Mouse (Mus musculus): ENCODE measurements around the gene Snd1. TPM values are rescaled to one million over a fixed set of nuclear protein-coding genes. Genes with fewer than 3 reads are reported as not detected.

The Snd1 gene
- polyA plus RNA-seq, 1 experiment from 2014 or later: 80.1 TPM

DNA sequence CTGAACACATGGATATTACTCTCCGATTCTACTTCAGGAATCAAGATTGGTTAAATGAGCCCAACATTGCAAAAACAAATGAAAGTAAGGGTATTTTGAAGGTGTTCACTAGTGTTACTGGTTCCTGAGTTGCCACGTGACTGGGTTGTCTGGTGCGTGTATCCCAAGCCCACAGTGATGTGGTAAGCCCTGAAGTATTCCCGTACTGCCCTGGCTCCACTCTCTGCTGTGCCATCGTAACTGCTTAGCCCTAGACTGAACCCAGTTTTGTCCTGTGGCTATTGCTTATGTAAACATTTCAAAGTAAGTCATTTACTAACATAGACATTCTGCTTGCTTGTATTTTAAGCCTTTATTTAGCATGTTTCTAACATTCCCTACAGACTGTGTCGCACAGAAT, 256.3 kb downstream of the Snd1 start:
- Histone ChIP-seq H3K27ac (no peak overlapping the region), H3K36me3 (ENCODE audit: poor library complexity, severe bottlenecking) (no peaks in the 10 kb centered on the region), H3K9me3 (replicated peaks) (no peaks in the 10 kb centered on the region), H3K4me3 (no peak overlapping the region), H3K4me2 (no peak overlapping the region), H3K4me1 (peaks cover 18% of the 10 kb centered on the region), H3K9ac (no peak overlapping the region), H3K27me3 (no peaks in the 10 kb centered on the region)
- WGBS: 93% methylated on average over 6 of the region's 6 CpGs
- ATAC-seq: no peak

DNA sequence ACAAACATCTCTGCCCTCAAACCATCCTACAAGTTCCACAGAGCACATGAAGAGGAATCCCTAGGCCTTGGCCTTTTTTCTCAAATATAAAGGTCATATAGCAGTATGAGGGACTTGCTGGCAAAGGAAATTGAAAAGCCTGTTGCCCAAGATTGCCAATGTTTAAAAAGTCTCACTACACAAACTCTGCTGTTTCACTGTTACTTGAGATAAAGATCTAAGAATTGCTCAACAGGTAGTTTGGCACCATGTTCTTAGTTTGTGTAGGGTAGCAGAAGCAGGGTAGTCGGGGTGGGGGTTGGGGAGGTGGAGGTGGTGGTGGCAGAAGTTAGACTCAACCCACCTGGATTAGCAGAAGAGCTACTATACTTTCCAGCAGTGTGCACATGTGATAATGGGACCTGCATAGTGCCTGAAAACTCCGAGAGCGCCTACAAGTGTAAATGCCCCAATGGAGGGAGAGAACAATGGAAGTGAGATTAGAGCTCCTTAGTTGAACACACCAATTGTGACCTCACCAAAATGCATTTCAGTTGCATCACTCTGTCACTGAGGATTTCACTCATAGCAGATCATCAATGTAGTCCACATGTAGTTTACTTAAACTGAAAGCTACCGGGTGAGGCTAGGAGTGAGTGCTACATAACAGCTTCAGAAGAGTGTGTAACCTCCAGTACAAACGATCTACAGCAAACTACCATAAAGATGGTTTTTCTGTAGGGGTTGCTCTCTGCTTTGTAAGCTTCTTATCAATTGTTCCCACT, 259.1 kb downstream of the Snd1 start:
- Histone ChIP-seq H3K4me2 (no peak overlapping the region), H3K9me3 (replicated peaks) (no peaks in the 10 kb centered on the region), H3K4me3 (no peak overlapping the region), H3K9ac (no peak overlapping the region), H3K27ac (no peak overlapping the region), H3K4me1 (peaks cover 11% of the 10 kb centered on the region), H3K36me3 (ENCODE audit: poor library complexity, severe bottlenecking) (no peaks in the 10 kb centered on the region), H3K27me3 (no peaks in the 10 kb centered on the region)
- ATAC-seq: no peak
- 77% methylated on average over 5 of the region's 5 CpGs for WGBS

DNA sequence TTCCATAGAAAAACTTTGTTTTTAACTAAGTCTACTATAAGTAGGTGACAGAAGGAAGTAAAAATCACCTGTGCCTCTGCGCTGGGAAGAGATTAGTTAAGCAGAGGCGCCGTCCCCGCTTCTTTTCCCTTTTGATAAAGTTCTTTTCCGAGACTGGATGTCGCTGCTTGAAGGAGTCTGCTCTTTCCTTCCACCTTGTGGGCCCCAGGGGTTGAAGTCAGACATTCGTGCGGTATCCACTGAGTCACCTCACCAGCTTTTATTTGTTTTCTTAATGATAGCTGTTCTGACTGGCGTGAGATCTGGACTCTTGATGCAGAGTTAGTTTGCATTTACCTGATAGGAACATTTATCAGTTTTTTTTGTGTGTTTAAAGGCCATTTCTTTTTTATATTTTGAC, 260.2 kb downstream of the Snd1 start:
- WGBS: 79% methylated on average over 9 of the region's 9 CpGs
- no peak overlapping the region for H3K27ac ChIP-seq
- peaks cover under 1% of the 10 kb centered on the region; the same call in 1 of the 2 replicates for H3K4me1 ChIP-seq
- H3K4me3 ChIP-seq: no peak overlapping the region
- no peaks in the 10 kb centered on the region for H3K9me3 ChIP-seq (replicated peaks)
- no peaks in the 10 kb centered on the region for H3K36me3 ChIP-seq (ENCODE audit: poor library complexity, severe bottlenecking)
- no peak for ATAC-seq
- no peak overlapping the region for H3K9ac ChIP-seq
- H3K27me3 ChIP-seq: no peaks in the 10 kb centered on the region
- no peak overlapping the region for H3K4me2 ChIP-seq

- Histone ChIP-seq H3K36me3 (ENCODE audit: poor library complexity, severe bottlenecking) (no peaks in the 10 kb centered on the region), H3K4me3 (no peak overlapping the region), H3K4me1 (no peaks in the 10 kb centered on the region), H3K27ac (no peak overlapping the region), H3K27me3 (no peaks in the 10 kb centered on the region), H3K9me3 (replicated peaks) (no peaks in the 10 kb centered on the region), H3K9ac (no peak overlapping the region), H3K4me2 (no peak overlapping the region)
- no peak for ATAC-seq
- 72% methylated on average over 7 of the region's 7 CpGs for WGBS
These were observed 261.7 kb downstream of the Snd1 start for GRCm38 (mm10) chr6:28736665-28737064.

DNA sequence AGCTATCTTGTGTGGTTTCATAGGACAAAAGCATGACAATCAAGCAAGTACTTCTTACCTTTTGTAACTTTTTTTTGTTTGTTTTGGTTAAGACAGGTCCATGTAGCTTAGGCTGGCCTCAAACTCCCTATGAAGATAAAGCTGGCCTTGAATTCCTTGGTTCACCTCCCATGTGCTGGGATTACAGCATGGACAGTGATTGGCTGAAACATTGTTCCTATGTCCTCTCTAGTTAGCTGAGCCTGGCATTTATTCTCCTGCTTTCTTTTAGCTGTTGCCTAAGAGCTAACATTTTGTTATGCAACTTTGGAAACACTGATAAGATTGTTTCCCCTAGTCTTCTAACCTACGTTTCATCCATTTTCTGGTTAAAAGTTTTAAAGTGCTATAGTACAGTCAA, 262.7 kb downstream of the Snd1 start:
- Histone ChIP-seq H3K4me2 (no peak overlapping the region), H3K36me3 (ENCODE audit: poor library complexity, severe bottlenecking) (no peaks in the 10 kb centered on the region), H3K9me3 (replicated peaks) (no peaks in the 10 kb centered on the region), H3K27ac (no peak overlapping the region), H3K4me3 (no peak overlapping the region), H3K27me3 (no peaks in the 10 kb centered on the region), H3K9ac (no peak overlapping the region), H3K4me1 (no peaks in the 10 kb centered on the region)
- 90% methylated on average over 1 of the region's 1 CpGs for WGBS
- no peak for ATAC-seq

GRCm38 (mm10) chr6:28743586-28743985, 268.6 kb downstream of the Snd1 start:
- Histone ChIP-seq H3K4me3 (no peak overlapping the region), H3K4me1 (peaks cover 25% of the 10 kb centered on the region), H3K27me3 (no peaks in the 10 kb centered on the region), H3K27ac (no peak overlapping the region), H3K9me3 (replicated peaks) (no peaks in the 10 kb centered on the region), H3K36me3 (ENCODE audit: poor library complexity, severe bottlenecking) (peaks cover 7% of the 10 kb centered on the region; the same call in 1 of the 2 replicates), H3K9ac (no peak overlapping the region), H3K4me2 (no peak overlapping the region)
- ATAC-seq: no peak
- WGBS: 25% methylated on average over 1 of the region's 1 CpGs

DNA sequence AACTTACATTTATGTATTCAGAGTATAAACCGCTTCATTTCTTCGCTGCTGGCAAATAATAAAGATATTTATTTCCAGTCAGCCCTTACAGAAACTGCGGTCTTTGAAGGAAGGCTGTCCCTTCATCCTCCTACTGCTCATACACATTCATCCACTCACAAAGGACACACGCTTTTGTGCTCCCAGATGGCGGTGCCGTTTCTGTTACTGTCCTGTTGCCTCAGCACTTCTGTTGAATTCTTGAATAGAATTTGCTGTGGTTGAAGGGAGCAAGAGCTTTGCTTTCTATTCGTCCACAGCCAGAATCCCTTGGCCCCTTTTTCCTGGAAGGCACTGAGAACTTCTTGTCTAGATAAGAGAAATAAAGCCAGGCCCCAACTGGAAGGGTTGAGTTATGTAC, 270.9 kb downstream of the Snd1 start:
- Histone ChIP-seq H3K27me3 (no peaks in the 10 kb centered on the region), H3K4me2 (no peak overlapping the region), H3K4me1 (peaks cover 45% of the 10 kb centered on the region), H3K4me3 (no peak overlapping the region), H3K36me3 (ENCODE audit: poor library complexity, severe bottlenecking) (peaks cover 7% of the 10 kb centered on the region; the same call in 1 of the 2 replicates), H3K27ac (no peak overlapping the region), H3K9me3 (replicated peaks) (no peaks in the 10 kb centered on the region), H3K9ac (no peak overlapping the region)
- no peak for ATAC-seq
- WGBS: 68% methylated on average over 7 of the region's 7 CpGs

DNA sequence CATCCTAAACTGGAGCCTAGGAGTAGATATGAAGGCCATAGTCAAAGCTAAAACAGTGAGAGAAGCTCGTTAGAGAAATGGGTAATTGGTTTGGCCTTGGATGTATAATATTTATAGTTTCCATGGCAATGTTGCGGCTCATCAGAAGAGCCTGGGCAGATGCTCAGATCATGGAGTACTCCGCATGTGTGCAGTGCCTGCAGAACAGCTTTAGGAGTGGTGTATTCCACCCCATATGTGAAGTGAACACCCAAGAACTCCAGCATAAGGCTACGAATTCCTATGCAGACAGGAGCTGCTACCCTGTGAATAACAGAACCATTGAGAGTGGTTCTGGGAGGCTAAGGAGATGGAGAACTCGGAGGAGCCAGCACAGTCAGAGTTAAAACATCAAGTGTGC, 272.1 kb downstream of the Snd1 start:
- H3K9me3 ChIP-seq (replicated peaks): no peaks in the 10 kb centered on the region
- 81% methylated on average over 5 of the region's 5 CpGs for WGBS
- 0 out of 2 replicates have a peak, but pooled peaks have one; percentile 33 for ATAC-seq
- no peak overlapping the region for H3K27ac ChIP-seq
- H3K4me1 ChIP-seq: peaks cover 51% of the 10 kb centered on the region
- no peak overlapping the region for H3K9ac ChIP-seq
- no peak overlapping the region for H3K4me2 ChIP-seq
- peaks cover 7% of the 10 kb centered on the region; the same call in 1 of the 2 replicates for H3K36me3 ChIP-seq (ENCODE audit: poor library complexity, severe bottlenecking)
- no peaks in the 10 kb centered on the region for H3K27me3 ChIP-seq
- H3K4me3 ChIP-seq: no peak overlapping the region

- Histone ChIP-seq H3K36me3 (ENCODE audit: poor library complexity, severe bottlenecking) (peaks cover 7% of the 10 kb centered on the region; the same call in 1 of the 2 replicates), H3K4me3 (no peak overlapping the region), H3K4me1 (peaks cover 61% of the 10 kb centered on the region), H3K27me3 (no peaks in the 10 kb centered on the region), H3K4me2 (no peak overlapping the region), H3K27ac (no peak overlapping the region), H3K9ac (no peak overlapping the region), H3K9me3 (replicated peaks) (no peaks in the 10 kb centered on the region)
- 77% methylated on average over 14 of the region's 14 CpGs for WGBS
- no peak for ATAC-seq
These were observed 273.2 kb downstream of the Snd1 start for GRCm38 (mm10) chr6:28747931-28748670.

GRCm38 (mm10) chr6:28749224-28749623, 274.3 kb downstream of the Snd1 start:
- no peak for ATAC-seq
- Histone ChIP-seq H3K4me3 (no peak overlapping the region), H3K36me3 (ENCODE audit: poor library complexity, severe bottlenecking) (peaks cover 7% of the 10 kb centered on the region; the same call in 1 of the 2 replicates), H3K27ac (no peak overlapping the region), H3K9me3 (replicated peaks) (no peaks in the 10 kb centered on the region), H3K9ac (no peak overlapping the region), H3K4me1 (peaks cover 62% of the 10 kb centered on the region), H3K4me2 (no peak overlapping the region), H3K27me3 (no peaks in the 10 kb centered on the region)
- WGBS: 55% methylated on average over 3 of the region's 3 CpGs

- ATAC-seq: no peak
- H3K27me3 ChIP-seq: no peaks in the 10 kb centered on the region
- no peak overlapping the region for H3K9ac ChIP-seq
- H3K4me2 ChIP-seq: no peak overlapping the region
- WGBS: 69% methylated on average over 3 of the region's 3 CpGs
- H3K4me3 ChIP-seq: no peak overlapping the region
- no peak overlapping the region for H3K27ac ChIP-seq
- H3K9me3 ChIP-seq (replicated peaks): no peaks in the 10 kb centered on the region
- peaks cover 73% of the 10 kb centered on the region for H3K4me1 ChIP-seq
- H3K36me3 ChIP-seq (ENCODE audit: poor library complexity, severe bottlenecking): peaks cover 7% of the 10 kb centered on the region; the same call in 1 of the 2 replicates
These were observed 276.2 kb downstream of the Snd1 start for GRCm38 (mm10) chr6:28751186-28751585.

- peaks cover 82% of the 10 kb centered on the region for H3K4me1 ChIP-seq
- H3K4me2 ChIP-seq: no peak overlapping the region
- no peak overlapping the region for H3K9ac ChIP-seq
- no peak for ATAC-seq
- WGBS: 84% methylated on average over 5 of the region's 5 CpGs
- H3K27ac ChIP-seq: peak overlapping the region; percentile 73
- no peaks in the 10 kb centered on the region for H3K36me3 ChIP-seq (ENCODE audit: poor library complexity, severe bottlenecking)
- no peaks in the 10 kb centered on the region for H3K9me3 ChIP-seq (replicated peaks)
- no peak overlapping the region for H3K4me3 ChIP-seq
- no peaks in the 10 kb centered on the region for H3K27me3 ChIP-seq
These were observed 278.3 kb downstream of the Snd1 start for GRCm38 (mm10) chr6:28753217-28753616.
